Mouse (Mus musculus): Measurements from ENCODE around the gene Palm.

The Palm gene

DNA sequence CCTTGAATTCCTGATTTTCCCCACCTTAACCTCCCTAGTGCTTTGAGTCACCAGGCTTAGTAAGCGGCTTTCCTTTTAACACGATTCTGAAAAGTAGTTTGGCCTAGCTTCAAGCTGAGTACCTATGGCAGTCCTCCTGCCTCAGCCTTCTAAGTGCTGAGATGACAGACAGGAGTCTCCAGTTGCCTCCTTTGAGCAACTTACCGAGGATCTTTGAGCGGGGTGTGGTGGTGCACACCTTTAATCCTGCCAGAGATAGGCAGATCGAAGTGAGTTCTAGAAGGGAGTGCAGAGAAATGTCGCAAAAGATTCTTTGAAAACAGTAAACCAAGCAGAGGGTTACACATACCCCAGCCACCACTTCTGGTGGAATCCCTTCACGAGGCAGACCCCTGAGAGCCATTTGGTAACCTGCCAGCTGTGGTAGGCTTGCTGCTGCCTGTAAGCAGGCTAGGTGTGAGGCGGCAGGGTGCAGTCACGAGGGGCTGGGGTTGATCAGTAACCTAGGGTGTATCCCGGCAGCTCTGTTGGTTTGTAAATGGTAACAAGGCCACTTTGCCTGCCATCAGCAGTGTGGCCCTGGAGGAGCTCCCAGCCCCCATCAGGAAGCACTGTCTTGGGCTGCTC, 62.3 kb downstream of the Palm start:
- no peak for DNase-seq (ENCODE audit: low read depth, low spot score)

DNA sequence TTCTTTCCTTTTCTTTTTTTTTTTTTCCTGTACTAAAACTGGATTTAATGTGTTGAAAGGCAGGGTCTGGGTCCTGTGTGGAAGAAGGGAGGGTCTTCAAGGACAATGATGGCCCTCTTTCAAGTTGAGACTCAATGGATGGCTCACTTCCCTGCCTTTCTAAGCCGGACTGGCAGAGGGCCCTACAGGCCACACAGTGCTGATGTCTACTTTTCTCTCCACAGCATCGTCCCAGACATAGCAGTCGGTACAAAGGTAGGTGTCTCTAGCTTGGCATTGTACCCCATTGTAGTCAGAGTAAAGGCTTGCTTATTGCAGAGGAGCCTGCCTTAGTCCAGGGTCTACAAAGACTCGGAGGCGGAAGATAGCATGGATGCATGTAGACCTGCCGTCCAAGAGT, 62.9 kb downstream of the Palm start:
- DNase-seq (ENCODE audit: low read depth, low spot score), result no peak

DNA sequence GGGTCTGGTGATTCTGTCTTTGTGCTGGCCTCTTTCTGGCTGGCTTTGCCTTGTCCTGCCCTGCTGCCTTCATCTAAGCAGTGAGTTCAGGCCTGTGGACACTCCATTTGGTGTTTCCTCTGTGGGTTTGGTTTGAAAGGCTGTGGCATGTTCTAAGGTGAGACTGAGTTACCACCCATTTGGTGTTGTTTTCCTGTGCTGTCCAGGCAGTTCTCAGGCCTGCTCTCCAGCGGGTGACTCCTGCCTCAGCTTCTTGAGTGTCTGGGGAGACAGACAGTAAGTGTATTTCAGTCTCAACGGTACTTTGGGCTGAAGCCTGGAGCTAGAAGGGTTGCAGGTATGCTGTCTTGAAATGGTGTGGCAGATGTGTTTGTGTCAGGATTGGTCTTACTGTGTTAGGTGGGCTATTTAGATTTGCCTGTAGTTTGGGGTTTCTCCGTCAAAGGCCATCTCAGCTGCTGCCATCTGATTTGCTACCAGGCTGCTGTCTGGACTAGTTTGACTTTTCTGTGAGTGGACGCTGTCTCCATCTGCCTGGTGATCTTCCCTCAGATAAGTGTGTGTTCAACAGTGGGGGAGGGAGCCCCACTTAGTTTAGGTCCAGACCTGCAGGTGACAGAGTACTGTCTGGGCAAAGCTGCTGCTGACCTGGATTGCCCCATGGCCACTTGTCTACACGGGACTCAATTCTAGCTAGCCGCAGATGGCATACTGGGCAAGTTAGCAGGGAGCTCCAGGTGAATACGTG, 63.5 kb downstream of the Palm start:
- DNase-seq (ENCODE audit: low read depth, low spot score), result no peak

DNA sequence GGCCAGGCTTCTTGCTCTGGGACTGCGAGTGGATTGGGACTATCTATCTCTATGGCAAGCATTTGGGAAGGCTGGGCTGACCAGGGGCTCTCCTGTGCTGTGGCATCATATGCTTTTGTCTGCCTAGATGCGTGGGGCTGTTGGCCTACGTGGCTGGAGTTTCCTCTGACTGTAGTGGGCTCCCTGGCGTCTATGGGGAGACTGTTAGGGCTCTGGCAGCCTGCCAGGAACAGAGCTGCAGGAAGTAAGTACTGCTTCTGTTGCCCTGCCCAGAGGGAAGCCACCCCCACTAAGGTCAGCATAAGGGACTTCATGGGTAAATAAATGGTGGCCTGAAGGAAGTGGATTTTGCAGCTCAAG, 64.1 kb downstream of the Palm start:
- DNase-seq (ENCODE audit: low read depth, low spot score), result no peak

DNA sequence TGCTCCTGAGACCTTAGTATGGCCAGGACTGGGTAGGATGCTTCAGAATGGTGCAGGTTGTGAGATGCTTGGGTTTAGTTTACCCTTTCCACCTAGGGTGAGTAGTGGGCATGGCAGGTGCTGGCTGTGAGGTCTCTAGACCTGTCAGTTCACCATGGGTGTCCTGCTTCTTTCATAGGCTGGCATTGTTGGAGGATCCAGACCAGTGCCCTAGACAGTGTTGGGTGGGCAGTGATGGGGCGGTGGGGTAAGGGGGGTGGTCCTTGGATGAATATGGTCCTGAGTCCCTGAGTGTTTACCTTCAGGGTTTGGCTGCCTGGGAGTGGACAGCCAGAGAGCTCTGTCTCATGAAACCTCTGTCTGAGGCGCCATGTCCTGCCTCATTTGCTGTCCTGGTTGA, 64.5 kb downstream of the Palm start:
- no peak for DNase-seq (ENCODE audit: low read depth, low spot score)

DNA sequence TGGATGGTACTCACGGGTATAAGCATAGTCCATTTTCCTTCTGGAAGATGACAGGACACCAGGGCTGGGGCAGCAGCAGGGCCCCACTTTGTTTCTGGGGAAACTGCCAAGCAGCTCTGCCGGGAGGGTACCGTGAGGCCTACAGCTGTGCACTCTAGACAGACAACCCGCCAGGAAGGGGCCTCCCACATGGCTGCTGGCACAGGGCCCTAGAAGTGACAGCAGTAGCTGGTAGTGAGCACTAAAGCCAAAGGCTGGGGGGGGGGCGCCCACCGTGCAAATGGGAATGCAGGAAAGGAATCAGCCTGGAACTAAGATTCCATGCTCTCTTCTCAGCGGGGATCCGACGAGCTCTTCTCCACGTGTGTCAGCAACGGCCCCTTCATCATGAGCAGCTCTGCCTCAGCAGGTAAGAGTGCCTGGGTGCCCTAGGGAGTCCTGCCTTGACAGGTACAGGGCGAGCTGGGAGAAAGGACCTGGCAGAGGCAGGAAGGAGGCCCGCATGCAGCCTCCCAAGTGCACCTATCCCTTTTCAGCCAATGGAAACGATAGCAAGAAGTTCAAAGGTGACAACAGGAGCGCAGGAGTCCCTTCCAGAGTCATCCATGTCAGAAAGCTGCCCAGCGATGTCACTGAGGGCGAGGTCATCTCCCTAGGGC, 65.2 kb downstream of the Palm start:
- DNase-seq (ENCODE audit: low read depth, low spot score), result peak; percentile 52

DNA sequence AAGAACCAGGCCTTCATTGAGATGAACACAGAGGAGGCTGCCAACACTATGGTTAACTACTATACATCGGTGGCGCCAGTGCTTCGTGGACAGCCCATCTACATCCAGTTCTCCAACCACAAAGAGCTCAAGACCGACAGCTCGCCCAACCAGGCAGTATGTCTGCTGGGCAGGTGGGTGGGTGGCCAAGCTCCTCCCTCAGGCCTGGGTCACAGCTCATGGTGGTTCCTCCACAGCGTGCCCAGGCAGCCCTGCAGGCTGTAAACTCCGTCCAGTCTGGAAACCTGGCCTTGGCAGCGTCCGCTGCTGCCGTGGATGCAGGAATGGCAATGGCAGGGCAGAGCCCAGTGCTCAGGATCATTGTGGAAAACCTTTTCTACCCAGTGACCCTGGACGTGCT, 65.7 kb downstream of the Palm start:
- no peak for DNase-seq (ENCODE audit: low read depth, low spot score)

DNA sequence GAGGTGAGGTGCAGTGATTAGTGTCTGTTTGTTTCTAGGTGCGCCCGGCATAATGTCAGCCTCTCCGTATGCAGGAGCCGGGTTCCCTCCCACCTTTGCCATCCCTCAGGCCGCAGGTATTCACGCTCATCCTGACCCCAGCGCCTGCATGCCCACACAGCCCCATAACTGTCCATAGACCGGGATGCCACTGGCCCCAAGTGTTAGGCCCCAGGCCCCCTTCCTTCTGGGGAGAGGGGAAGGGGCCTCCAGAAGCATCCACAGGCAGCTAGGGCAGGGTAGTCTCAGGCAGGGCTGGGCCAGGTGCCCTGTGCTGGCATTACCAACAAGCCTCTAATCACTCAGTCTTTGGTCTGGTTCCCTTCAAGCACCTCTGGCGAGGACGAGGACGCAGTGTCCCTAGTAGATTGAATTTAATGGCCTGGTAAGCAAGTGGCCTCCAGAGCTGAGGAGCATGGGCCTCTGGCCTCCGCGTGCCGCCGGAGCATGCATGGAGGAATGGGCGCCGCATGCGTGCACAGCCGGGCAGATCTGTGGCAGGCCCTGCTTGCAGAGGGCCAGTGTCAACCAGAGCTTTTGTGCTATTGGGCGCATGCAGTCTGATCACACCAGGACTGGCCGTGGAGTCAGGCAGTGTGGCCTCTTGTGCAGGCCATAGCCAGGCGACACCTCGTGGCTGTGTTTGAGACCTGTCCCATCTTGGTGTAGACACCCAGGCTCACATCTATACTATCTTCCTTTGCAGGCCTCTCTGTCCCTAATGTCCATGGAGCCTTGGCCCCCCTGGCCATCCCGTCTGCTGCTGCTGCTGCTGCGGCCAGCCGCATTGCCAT, 66.9 kb downstream of the Palm start:
- DNase-seq (ENCODE audit: low read depth, low spot score), result no peak

DNA sequence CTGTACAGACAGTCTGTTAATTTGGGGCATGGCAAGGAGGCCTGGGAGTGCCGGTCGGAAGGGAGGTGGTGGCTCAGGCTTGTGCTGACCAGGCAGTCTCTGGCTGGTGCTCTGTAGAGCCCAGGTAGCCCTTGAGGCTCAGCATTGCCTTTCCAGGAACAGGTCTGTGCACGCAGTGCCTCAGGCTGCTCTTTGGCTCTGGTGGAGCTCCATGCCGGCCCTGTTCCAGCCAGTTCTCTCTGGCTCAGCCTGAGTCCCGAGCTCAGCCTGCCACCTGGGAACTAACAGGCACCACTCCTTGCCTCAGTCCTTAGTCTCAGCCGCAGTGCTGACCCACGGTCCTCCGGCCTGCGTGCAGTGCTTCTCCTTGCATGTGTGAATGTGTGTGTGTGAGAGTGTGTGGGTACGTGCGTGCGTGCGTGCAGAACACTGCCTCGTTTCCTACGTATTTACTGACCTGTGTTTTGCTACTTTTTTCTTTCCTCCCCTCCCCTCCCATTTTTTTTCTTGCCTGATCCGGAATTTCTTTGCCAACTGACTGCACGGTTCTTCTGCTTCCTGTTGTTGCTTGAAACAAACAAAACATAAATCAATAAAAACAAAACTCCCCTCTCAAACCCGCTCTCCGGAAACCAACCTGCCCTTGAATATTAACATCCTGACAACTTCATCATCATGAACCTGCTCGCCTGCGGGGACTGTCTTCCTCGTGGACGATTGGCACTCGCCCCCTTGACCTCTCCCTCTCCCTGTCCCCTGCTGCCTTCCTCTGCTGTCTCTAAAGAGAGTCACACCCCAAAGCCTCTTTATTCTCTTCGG, 68.1 kb downstream of the Palm start:
- DNase-seq (ENCODE audit: low read depth, low spot score), result no peak

DNA sequence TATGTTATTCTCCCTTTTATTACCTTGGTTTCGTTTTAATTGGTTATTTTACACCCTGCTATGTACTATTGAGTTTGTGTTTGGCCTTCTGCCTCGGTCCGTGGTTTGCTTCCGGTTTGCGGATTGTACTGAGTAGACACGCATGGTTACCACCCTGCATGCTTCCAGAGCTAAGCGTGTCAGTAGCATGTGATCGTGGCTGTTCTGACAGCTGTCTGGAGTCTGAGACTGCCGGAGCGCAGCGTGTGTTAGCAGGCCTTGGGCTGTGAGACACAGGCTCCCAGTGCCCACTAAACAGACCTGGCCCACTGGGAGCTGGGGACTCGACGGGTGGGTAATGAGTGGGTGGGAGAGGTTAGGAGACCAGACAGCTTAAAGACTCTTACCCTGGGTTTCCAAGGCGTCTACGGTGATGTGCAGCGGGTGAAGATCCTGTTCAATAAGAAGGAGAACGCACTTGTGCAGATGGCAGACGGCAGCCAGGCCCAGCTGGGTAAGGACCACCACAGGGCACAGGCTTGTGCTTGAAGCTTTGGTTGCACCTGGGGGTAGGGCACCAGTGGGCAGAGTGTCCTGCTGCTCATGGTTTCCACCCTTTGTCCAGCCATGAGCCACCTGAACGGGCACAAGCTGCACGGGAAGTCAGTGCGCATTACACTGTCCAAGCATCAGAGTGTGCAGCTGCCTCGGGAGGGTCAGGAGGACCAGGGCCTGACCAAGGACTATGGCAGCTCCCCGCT, 68.8 kb downstream of the Palm start:
- no peak for DNase-seq (ENCODE audit: low read depth, low spot score)

DNA sequence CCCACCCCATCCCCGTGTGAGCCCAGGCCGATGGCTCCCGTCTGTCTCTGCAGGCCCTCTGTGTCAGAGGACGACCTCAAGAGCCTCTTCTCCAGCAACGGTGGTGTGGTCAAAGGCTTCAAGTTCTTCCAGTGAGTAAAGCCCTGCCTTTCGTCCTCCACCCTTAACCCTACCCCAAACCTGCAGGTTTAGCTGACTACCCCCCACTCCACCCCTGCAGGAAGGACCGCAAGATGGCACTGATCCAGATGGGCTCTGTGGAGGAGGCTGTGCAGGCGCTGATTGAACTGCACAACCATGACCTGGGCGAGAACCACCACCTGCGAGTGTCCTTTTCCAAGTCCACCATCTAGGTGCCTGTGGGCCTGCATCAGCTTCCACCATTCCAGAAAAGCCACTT, 69.6 kb downstream of the Palm start:
- DNase-seq (ENCODE audit: low read depth, low spot score), result no peak

DNA sequence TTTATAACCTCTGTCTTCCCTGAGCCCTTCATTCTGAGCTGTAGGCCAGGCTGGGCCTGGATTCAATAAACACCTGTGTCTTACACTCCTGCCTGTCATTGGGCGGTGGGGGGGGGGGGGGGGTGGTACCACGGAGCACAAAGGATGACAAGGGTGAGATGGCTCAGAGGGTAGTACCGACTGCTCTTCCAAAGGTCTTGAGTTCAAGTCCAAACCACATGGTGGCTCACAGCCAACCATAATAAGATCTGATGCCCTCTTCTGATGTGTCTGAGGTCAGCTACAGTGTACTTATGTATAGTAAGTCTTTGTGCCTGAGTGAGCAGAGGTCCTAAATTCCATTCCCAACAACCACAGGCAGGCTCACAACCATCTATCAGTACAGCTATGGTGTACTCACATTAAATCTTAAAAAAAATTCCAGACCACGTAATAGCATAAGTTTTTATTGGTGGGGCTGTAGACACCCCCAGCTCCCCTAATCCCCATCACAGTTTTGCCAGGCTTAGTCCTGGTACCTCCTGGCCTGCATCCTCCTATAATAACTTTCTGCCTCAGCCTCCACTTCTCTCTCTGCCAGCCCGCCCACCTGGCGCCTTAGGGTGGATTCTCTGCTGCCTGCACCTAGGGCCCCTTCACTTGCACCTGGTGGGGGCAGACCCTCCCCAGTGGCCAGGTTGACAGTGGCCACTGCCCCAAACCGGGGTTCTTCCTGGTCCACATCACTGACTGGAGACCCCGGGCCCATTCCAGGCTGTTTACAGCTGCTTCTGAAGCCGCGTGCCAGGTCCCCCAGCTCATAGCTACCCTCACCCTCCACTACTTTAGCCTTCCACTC, 71.2 kb downstream of the Palm start:
- DNase-seq (ENCODE audit: low read depth, low spot score), result no peak

DNA sequence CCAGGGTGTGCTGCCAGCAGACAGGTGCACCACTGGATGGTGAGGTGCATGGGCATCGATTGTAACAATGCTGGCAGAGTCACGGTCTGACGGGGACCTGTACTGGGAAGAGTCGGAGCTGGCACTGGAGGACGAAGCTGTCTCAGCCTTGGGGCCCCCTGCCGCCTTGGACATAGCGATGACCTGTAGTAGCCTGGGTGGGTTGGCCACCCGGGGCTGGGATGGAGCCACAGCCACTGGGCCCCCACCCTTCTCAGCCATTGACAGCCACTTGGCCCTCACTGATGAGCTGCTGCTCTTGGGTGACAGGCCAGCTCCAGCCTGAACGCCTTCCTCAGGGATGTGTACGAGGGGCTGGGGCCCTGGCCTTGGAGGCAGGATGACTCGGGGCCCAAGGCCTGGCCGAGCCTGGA, 71.8 kb downstream of the Palm start:
- DNase-seq (ENCODE audit: low read depth, low spot score), result no peak

DNA sequence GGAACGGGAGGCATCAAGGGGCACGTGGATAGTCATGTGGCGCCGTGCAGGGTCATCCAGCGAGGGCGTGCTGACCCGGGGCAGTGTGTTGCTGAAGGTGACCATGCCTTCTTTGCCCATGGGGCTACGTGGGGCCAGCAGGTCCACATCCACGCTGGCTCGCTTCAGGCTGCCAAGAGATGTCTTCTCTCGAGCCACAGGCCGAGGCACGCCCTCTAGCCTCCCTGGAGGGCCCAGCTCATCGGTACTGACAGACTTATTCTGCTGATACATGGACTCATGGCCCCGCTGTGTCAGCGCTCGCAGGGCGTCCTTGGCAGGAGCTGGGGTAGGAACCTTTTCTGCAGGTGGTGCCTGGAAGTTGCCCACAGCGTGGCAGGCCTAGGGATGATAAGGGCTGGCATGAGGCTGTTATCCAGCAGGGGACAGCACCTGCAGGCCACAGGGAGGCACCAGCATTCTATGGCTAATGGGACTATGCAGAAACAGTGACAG, 72.5 kb downstream of the Palm start:
- no peak for DNase-seq (ENCODE audit: low read depth, low spot score)

DNA sequence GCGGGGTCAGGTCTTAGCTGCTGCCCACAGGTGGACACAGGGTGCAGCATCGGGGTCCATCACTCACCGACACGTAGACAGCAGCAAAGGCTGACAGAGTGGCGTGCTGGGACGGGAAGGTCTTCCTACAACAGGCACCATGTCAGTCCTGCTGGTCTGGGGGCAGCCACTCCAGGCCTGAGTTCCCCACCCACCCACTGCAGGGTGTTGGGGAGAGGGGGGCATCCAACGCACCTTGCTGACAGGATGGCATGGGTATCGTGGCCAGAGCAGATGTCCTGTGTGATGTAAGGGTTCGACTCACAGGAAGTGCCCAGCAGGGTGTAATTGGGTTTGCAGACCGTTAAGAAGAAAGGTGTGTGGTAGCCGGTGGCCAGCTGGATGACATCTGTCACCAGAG, 73.2 kb downstream of the Palm start:
- no peak for DNase-seq (ENCODE audit: low read depth, low spot score)
